Mouse (Mus musculus) testis, adult 2 months (tissue): Measurements from ENCODE around the gene Cstb.

Experiments
- CTCF ChIP-seq: fragments of 200-500 bp; IDR thresholded peaks from 2 replicates; pipeline ENCODE4 v1.5.1; 2012; ENCODE audit warnings: low read depth, mild to moderate bottlenecking, inconsistent platforms, low read length, moderate library complexity; ENCODE audit not compliant: control insufficient read depth, insufficient read depth, insufficient replicate concordance
- POLR2A ChIP-seq: fragments of 200-500 bp; IDR thresholded peaks from 2 replicates; pipeline ENCODE4 v1.6.1; 2012; ENCODE audit warnings: low read depth, mild to moderate bottlenecking, inconsistent platforms, low read length, moderate library complexity; ENCODE audit not compliant: control insufficient read depth

- TF ChIP-seq POLR2A = no peak
- TF ChIP-seq CTCF = no peak
Observed at GRCm38 (mm10) chr10:78470582-78471313, 45.3 kb downstream of the Cstb start.
